Comparison of ENCODE assay signal across 23 mouse cellular contexts in the genomic region with DNA sequence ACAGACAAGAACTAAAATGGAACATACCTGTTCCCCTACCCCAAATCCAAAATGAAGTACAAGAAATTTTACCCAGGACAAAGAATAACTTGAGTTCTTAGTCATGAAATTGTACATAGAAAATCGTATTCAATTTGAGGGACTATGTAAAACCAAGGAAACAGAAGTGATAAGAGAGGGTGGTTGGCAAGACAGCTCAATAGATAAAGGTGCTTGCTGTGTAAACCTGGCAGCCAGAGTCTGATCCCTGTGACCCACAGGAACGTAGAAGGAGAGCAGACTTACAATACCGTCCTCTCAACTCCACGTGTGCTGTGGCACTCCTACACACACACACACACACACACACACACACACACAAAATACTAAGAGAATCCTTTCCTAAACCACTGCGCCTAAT. TPM values are rescaled to one million over a fixed set of nuclear protein-coding genes. Genes with fewer than 3 reads are reported as not detected.
DNase-seq lines count a peak whose midpoint lies in the region; ATAC-seq lines count a peak whose summit lies in the region.
"Had no signal": no experiment of that assay in that cellular context is flagged by ENCODE, and none has a peak within 500 bp of the region (broad histone marks: within the 10 kb centered on the region; RNA-seq: fewer than 3 reads in every experiment).

No protein-coding gene starts in this region.

- peaks cover 85% of the 10 kb centered on the region for H3K36me3 ChIP-seq in midbrain, embryonic 15.5 days (replicated peaks)

- no peak overlapping the region for H3K9ac ChIP-seq in midbrain, embryonic 15.5 days
- H3K9ac ChIP-seq: embryonic facial prominence, embryonic 12.5 days; forebrain, embryonic 13.5 days; forebrain, embryonic 15.5 days; forebrain, postnatal 0 days had no signal

- no peak overlapping the region for H3K4me2 ChIP-seq in midbrain, embryonic 15.5 days
- H3K4me2 ChIP-seq: embryonic facial prominence, embryonic 12.5 days; forebrain, embryonic 13.5 days; forebrain, embryonic 15.5 days had no signal

- H3K27ac ChIP-seq in midbrain, embryonic 15.5 days = no peak overlapping the region
- H3K27ac ChIP-seq: embryonic facial prominence, embryonic 10.5 days; embryonic facial prominence, embryonic 12.5 days; forebrain, embryonic 13.5 days; forebrain, embryonic 15.5 days had no signal

- no peaks in the 10 kb centered on the region for H3K9me3 ChIP-seq in midbrain, embryonic 15.5 days
- H3K9me3 ChIP-seq: embryonic facial prominence, embryonic 10.5 days; embryonic facial prominence, embryonic 12.5 days; forebrain, embryonic 13.5 days; forebrain, embryonic 15.5 days had no signal

- 0 out of 2 replicates have a peak, but pooled peaks have one; percentile 11 for ATAC-seq in common myeloid progenitor, adult 5-6 weeks (replicated peaks; ENCODE audit: low read depth, poor library complexity, severe bottlenecking)
- ATAC-seq in erythroid progenitor cell, adult 5-6 weeks (replicated peaks; ENCODE audit: low FRiP score, poor library complexity, severe bottlenecking) = peak; percentile 65; the same call in 1 of the 2 replicates
- peak; percentile 88 for ATAC-seq in megakaryocyte-erythroid progenitor cell, adult 5-6 weeks (replicated peaks; ENCODE audit: low FRiP score, low TSS enrichment, poor library complexity, severe bottlenecking)
- ATAC-seq in midbrain, embryonic 15.5 days (replicated peaks) = no peak
- ATAC-seq: activated CD4-positive, CD25-positive, alpha-beta regulatory T cell, adult 4 months; forebrain, embryonic 13.5 days; forebrain, embryonic 15.5 days; forebrain, postnatal 0 days; Patski had no signal

- H3K4me1 ChIP-seq in midbrain, embryonic 15.5 days = no peaks in the 10 kb centered on the region
- H3K4me1 ChIP-seq: embryonic facial prominence, embryonic 10.5 days; embryonic facial prominence, embryonic 12.5 days; forebrain, embryonic 13.5 days; forebrain, embryonic 15.5 days had no signal

- WGBS in midbrain, embryonic 15.5 days = 95% methylated on average over 5 of the region's 5 CpGs

- no peak for DNase-seq in lung, postnatal 14 days
- no peak for DNase-seq in embryo, embryonic 9.5 days (ENCODE audit: extremely low spot score)
- DNase-seq: adrenal gland, adult 8-10 months; adrenal gland, postnatal 14 days; adrenal gland, postnatal 36 days; cerebellum, adult 11-12 months; cerebellum, adult 2 months; cerebellum, adult 9-10 months; cerebellum, postnatal 10 days; cerebellum, postnatal 25 days; embryo, embryonic 11 days; forebrain, postnatal 0 days had no signal

- H3K27me3 ChIP-seq in midbrain, embryonic 15.5 days (replicated peaks) = no peaks in the 10 kb centered on the region
- H3K27me3 ChIP-seq: embryonic facial prominence, embryonic 12.5 days; forebrain, embryonic 13.5 days; forebrain, embryonic 15.5 days; Patski had no signal

- H3K4me3 ChIP-seq in midbrain, embryonic 15.5 days = no peak overlapping the region
- H3K4me3 ChIP-seq: embryonic facial prominence, embryonic 10.5 days; embryonic facial prominence, embryonic 12.5 days; erythroblast, embryonic 14.5 days; forebrain, embryonic 13.5 days; forebrain, embryonic 15.5 days had no signal

RNA-seq across cellular contexts. Expression of gene Supt16, which starts 20.0 kb away (rescaled TPM):
- 251 and 267 TPM in 2 replicates for total RNA-seq in common myeloid progenitor, adult 5-6 weeks (2017)
- total RNA-seq in erythroid progenitor cell, adult 5-6 weeks (2015; ENCODE audit: low replicate concordance) = 84.0 and 91.8 TPM in 2 replicates
- total RNA-seq in erythroid progenitor cell, adult 5-6 weeks (2017; ENCODE audit: low replicate concordance) = 174 and 231 TPM in 2 replicates
- total RNA-seq in megakaryocyte-erythroid progenitor cell, adult 5-6 weeks (2014; fragmentation: Nextera tagmentation) = 111 and 153 TPM in 2 replicates
- total RNA-seq in megakaryocyte-erythroid progenitor cell, adult 5-6 weeks (2017) = 297 and 346 TPM in 2 replicates
- 43.0 and 45.4 TPM in 2 replicates for polyA plus RNA-seq in midbrain, embryonic 15.5 days (2015; fragmentation: Nextera tagmentation; extraction: Ambion mirVana)

RNA-seq across cellular contexts. Expression of gene Chd8, which starts 40.3 kb away (rescaled TPM):
- total RNA-seq in common myeloid progenitor, adult 5-6 weeks (2017) = 78.3 and 103 TPM in 2 replicates
- 53.0 and 95.2 TPM in 2 replicates for total RNA-seq in erythroid progenitor cell, adult 5-6 weeks (2015; ENCODE audit: low replicate concordance)
- 69.4 and 84.6 TPM in 2 replicates for total RNA-seq in erythroid progenitor cell, adult 5-6 weeks (2017; ENCODE audit: low replicate concordance)
- total RNA-seq in megakaryocyte-erythroid progenitor cell, adult 5-6 weeks (2014; fragmentation: Nextera tagmentation) = 108 and 137 TPM in 2 replicates
- 52.5 and 86.4 TPM in 2 replicates for total RNA-seq in megakaryocyte-erythroid progenitor cell, adult 5-6 weeks (2017)
- polyA plus RNA-seq in midbrain, embryonic 15.5 days (2015; fragmentation: Nextera tagmentation; extraction: Ambion mirVana) = 37.8 and 43.9 TPM in 2 replicates
